Mouse (Mus musculus) layer of hippocampus, adult 6 months (tissue): ENCODE results near the gene Hes5. TPM values are rescaled to one million over a fixed set of nuclear protein-coding genes. Genes with fewer than 3 reads are reported as not detected.

Experiments
- long read RNA-seq, 2 experiments: library from polyadenylated mRNA; unstranded; transcript quantifications; one replicate each; pipeline ENCODE4 v2.0.0; 2019 to 2020
- polyA plus RNA-seq: library from polyadenylated mRNA; unstranded; fragments of <200 nt; fragmentation: Nextera tagmentation; gene quantifications from 2 replicates; pipeline ENCODE4 v1.2.3, GENCODE M21; 2021

The Hes5 gene
- 42.2 and 81.5 TPM in 2 replicates for polyA plus RNA-seq
- long read RNA-seq, experiment 1, transcript Hes5-201 (3 exons, 1,273 nt): major isoform, 110 of 125 reads
- long read RNA-seq, experiment 1, partial matches to known transcripts: 4 of 125 reads
- long read RNA-seq, experiment 1, other reads (novel, unspliced or antisense): 10 of 125 reads
- long read RNA-seq, experiment 2, transcript Hes5-201 (3 exons, 1,273 nt): major isoform, 128 of 159 reads
- long read RNA-seq, experiment 2, partial matches to known transcripts: 17 of 159 reads
- long read RNA-seq, experiment 2, other reads (novel, unspliced or antisense): 14 of 159 reads

GRCm38 (mm10) chr4:154960690-154961225 lies at the start of gene Hes5:
Gene Hes5, plus strand, starts transcription at chr4:154960923.

DNA sequence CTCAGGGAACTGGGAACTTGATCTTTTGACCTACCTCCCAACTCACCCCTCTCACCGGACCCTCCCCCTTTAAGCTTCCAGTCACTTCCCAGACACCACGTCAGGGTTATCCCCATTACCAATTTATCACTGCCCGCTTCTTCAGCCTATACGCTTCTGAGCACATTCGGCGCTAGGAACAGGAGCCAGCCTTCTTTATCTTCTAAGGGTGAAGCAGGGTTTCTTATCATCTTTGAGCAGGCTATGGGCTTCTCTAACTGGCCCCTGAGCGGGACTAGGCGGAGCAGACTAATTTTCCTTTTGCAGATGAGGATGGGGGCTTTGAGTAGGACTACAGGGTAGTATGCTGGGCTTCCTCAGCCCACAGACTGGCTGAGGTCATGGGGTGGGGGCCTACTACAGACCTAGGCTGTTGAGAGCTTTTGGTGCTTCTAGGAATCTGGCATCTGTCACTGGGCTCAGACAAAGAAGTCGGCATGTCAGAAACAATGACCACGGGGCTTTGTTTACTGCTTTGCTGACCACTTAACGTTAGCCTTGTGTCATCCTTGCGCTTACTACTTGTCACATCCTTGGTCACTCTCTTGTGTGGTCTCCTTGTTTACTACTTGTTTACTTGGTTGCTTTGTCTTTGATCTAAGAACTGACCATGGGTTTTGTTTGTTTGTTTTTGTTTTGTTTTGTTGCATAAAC lies 32.2 kb upstream of the Hes5 start, which contains the start of gene Tnfrsf14:
TSS of gene Tnfrsf14 (minus strand) at position 169 of the 693 bp plus-strand sequence.

GRCm38 (mm10) chr4:154963901-154964580 lies 3.3 kb downstream of the Hes5 start, which contains the start of gene Pank4:
Gene Pank4, plus strand, starts transcription at chr4:154964123.

Other genes starting within 250 kb of the Hes5 start
- gene Ttc34, start 123.5 kb upstream of the Hes5 start, polyA plus RNA-seq: 5.1 and 5.8 TPM in 2 replicates
- gene Mmel1, start 91.3 kb upstream of the Hes5 start, polyA plus RNA-seq: 0.14 and 0.35 TPM in 2 replicates
- 176 and 177 TPM in 2 replicates for gene Fam213b, start 61.8 kb upstream of the Hes5 start, polyA plus RNA-seq
- 0.80 and 0.84 TPM in 2 replicates for gene Tnfrsf14, start 32.4 kb upstream of the Hes5 start, polyA plus RNA-seq
- 15.0 and 16.3 TPM in 2 replicates for gene Pank4, start 3.2 kb downstream of the Hes5 start, polyA plus RNA-seq
- 15.6 and 18.7 TPM in 2 replicates for gene Plch2, start 95.9 kb downstream of the Hes5 start, polyA plus RNA-seq
- 8.9 and 10.7 TPM in 2 replicates for gene Pex10, start 106.1 kb downstream of the Hes5 start, polyA plus RNA-seq
- 202 and 207 TPM in 2 replicates for gene Rer1, start 125.5 kb downstream of the Hes5 start, polyA plus RNA-seq
- gene Morn1, start 125.7 kb downstream of the Hes5 start, polyA plus RNA-seq: 3.4 and 5.5 TPM in 2 replicates